Mouse (Mus musculus) kidney, postnatal 0 days (tissue): Measurements from ENCODE around the gene Usp36. TPM values are rescaled to one million over a fixed set of nuclear protein-coding genes. Genes with fewer than 3 reads are reported as not detected.

Experiments
- ATAC-seq: fragments of 200-750 bp; cut with Nextera tagmentation; replicated peaks from 2 replicates; pipeline ENCODE4 v1.8.0; 2017; ENCODE audit warnings: low read depth, moderate number of reproducible peaks, moderate TSS enrichment, moderate library complexity; ENCODE audit not compliant: low FRiP score
- DNase-seq: peaks from one replicate; pipeline ENCODE4 v3.0.0-alpha.2; 2016; ENCODE audit warnings: low spot score
- H3K27ac ChIP-seq: fragments of 300-500 bp; sonication (generic); 2 replicates; pipeline ENCODE4 v1.5.1; 2014; ENCODE audit warnings: mild to moderate bottlenecking
- H3K27me3 ChIP-seq: fragments of 300-500 bp; sonication (generic); 2 replicates; pipeline ENCODE4 v1.6.1; 2014; ENCODE audit warnings: low read length, mixed read lengths; ENCODE audit not compliant: insufficient read depth
- H3K36me3 ChIP-seq: fragments of 300-500 bp; sonication (generic); 2 replicates; pipeline ENCODE4 v1.6.1; 2014; ENCODE audit warnings: low read length, mixed read lengths; ENCODE audit not compliant: insufficient read depth
- H3K4me1 ChIP-seq: fragments of 300-500 bp; sonication (generic); replicated peaks from 2 replicates; pipeline ENCODE4 v1.6.1; 2014; ENCODE audit warnings: antibody characterized with exemption, low read length, mixed read lengths; ENCODE audit not compliant: insufficient read depth
- H3K4me2 ChIP-seq: fragments of 300-500 bp; sonication (generic); 2 replicates; pipeline ENCODE4 v1.6.1; 2014; ENCODE audit warnings: mild to moderate bottlenecking, low read length, moderate library complexity, mixed read lengths
- H3K4me3 ChIP-seq: fragments of 300-500 bp; sonication (generic); replicated peaks from 2 replicates; pipeline ENCODE4 v1.5.1; 2014; ENCODE audit warnings: low read depth, low read length
- H3K9ac ChIP-seq: fragments of 300-500 bp; sonication (generic); 2 replicates; pipeline ENCODE4 v1.6.1; 2014; ENCODE audit warnings: low read depth, low read length
- H3K9me3 ChIP-seq: fragments of 300-500 bp; sonication (generic); replicated peaks from 2 replicates; pipeline ENCODE4 v1.6.1; 2016; ENCODE audit warnings: low read length, inconsistent platforms, mixed read lengths
- CTCF ChIP-seq: IDR thresholded peaks from 2 replicates; pipeline ENCODE4 v1.5.1; 2016; ENCODE audit warnings: antibody characterized with exemption, low read depth, mild to moderate bottlenecking, moderate library complexity
- WGBS: fragments of 180-500 bp; shearing (Covaris S2); extraction: QIAGEN DNeasy Blood & Tissue Kit; methylation state at CpG from one replicate; pipeline ENCODE4 v1.1.7; 2014; 5-methylcytosine and 5-hydroxymethylcytosine counted together
- polyA plus RNA-seq: library from polyadenylated mRNA; unstranded; fragments of >200 nt; fragmentation: Nextera tagmentation; extraction: Ambion mirVana; gene quantifications from 2 replicates; pipeline ENCODE4 v1.2.1, GENCODE M21; 2015

Gene Usp36
- polyA plus RNA-seq, 1 experiment from 2014 or later, result 10.9 TPM

DNA sequence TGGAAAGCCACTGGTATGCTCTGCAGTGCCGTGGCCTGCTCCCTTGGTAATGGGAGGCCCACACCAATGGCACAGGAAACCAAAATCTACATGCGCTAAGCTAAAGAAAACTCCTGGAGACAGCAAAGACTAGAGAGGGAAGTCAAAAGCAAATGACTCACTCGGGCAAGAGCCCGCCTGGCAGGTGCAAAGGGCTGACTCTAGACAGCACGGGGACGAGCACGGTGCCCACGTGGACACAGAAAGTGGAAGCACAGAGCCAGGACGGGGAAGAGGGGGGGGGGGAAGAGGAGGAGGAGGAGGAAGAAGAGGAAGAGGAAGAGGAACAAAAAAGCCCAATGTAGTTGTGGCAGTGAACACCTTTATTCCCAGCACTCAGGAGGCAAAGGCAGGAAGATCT is 15.0 kb downstream of the Usp36 start:
- ATAC-seq (no peak), DNase-seq (no peak)
- H3K4me1 ChIP-seq, result no peaks in the 10 kb centered on the region
- H3K27ac ChIP-seq, result no peak overlapping the region
- TF ChIP-seq CTCF, result no peak
- peaks cover 78% of the 10 kb centered on the region for H3K36me3 ChIP-seq
- no peaks in the 10 kb centered on the region for H3K9me3 ChIP-seq
- H3K9ac ChIP-seq, result no peak overlapping the region
- H3K4me3 ChIP-seq, result no peak overlapping the region
- H3K4me2 ChIP-seq, result no peak overlapping the region
- WGBS, result 98% methylated on average over 9 of the region's 9 CpGs
- H3K27me3 ChIP-seq, result no peaks in the 10 kb centered on the region

DNA sequence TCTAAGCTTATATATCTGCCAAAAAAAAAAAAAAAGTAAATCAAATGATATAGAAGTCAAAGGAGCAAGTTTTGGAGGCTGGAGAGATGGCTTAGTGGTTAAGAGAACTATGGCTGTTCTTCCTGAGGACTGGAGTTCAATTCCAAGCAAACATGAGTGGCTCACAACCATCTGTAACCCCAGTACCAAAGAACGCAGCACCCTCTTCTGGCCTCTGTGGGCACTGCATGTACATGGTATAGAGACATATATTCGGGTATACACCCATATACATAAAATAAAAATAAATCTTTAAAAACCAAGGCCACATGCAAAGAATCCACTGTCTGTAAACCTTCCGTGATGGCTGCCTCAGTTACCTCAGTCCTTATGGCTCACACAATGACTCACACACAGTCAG is 20.2 kb downstream of the Usp36 start:
- peak; percentile 47 for TF ChIP-seq CTCF
- H3K4me2 ChIP-seq, result no peak overlapping the region
- H3K9ac ChIP-seq, result no peak overlapping the region
- H3K36me3 ChIP-seq, result peaks cover 68% of the 10 kb centered on the region
- H3K9me3 ChIP-seq, result no peaks in the 10 kb centered on the region
- H3K4me3 ChIP-seq, result no peak overlapping the region
- 94% methylated on average over 3 of the region's 3 CpGs for WGBS
- H3K27ac ChIP-seq, result no peak overlapping the region
- no peaks in the 10 kb centered on the region for H3K27me3 ChIP-seq
- no peaks in the 10 kb centered on the region for H3K4me1 ChIP-seq
- no peak for ATAC-seq
- no peak for DNase-seq

DNA sequence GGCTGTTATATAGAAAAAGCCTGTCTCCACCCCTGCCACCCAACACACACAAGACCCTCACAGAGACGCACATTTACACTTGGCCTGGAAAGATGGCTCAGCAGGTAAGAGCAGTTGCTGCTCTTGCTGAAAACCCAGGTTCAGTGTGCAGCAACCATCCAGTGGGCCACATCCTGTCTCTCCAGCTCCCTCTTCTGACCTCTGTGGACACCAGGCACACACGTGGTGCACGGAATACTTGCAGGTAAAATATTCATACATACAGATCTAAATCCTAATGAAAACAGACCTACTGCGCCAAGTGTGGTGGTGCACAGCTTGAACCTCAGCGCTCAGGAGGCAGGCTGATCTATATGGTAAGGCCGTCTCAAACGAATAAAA is 23.4 kb downstream of the Usp36 start:
- peaks cover 67% of the 10 kb centered on the region for H3K36me3 ChIP-seq
- no peaks in the 10 kb centered on the region for H3K27me3 ChIP-seq
- no peak for ATAC-seq
- H3K9me3 ChIP-seq, result no peaks in the 10 kb centered on the region
- H3K4me1 ChIP-seq, result no peaks in the 10 kb centered on the region
- 88% methylated on average over 7 of the region's 7 CpGs for WGBS
- H3K4me2 ChIP-seq, result no peak overlapping the region
- no peak overlapping the region for H3K4me3 ChIP-seq
- DNase-seq, result no peak
- H3K9ac ChIP-seq, result no peak overlapping the region
- peak; percentile 36; the same call in 1 of the 2 replicates for TF ChIP-seq CTCF
- no peak overlapping the region for H3K27ac ChIP-seq

DNA sequence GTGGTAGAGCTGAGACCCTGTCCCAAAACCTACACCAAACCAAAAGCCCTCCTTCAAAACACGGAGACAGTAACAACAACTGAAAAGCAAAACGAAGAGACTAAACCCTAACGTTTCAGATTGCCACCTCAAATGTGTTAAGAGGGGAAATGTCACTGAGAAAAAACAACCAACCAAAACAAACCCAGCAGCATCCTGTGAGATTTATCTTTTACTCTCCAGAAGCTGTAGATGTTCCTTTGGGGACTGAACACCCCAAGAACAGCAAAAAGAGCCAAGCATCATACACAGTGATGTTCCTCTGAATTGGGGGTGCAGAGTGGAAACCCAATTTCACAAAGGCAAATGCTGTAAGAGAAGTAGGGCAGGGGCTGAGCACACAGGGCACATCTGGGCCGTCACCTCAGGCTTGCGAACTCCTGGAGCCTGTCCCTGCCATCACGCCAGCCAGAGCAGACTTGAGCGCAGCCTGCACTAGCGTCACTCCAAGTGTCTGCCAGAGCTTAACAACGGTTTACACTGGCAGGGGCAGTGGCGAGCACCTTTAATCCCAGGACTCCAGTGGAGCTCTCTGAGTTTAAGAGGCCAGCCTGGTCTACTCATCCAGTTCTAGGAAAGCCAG is 23.9 kb downstream of the Usp36 start:
- 78% methylated on average over 10 of the region's 10 CpGs for WGBS
- H3K27me3 ChIP-seq, result no peaks in the 10 kb centered on the region
- H3K4me3 ChIP-seq, result no peak overlapping the region
- no peaks in the 10 kb centered on the region for H3K9me3 ChIP-seq
- TF ChIP-seq CTCF, result no peak
- no peaks in the 10 kb centered on the region for H3K4me1 ChIP-seq
- no peak for ATAC-seq
- peaks cover 71% of the 10 kb centered on the region for H3K36me3 ChIP-seq
- DNase-seq, result no peak
- no peak overlapping the region for H3K27ac ChIP-seq
- no peak overlapping the region for H3K9ac ChIP-seq
- no peak overlapping the region for H3K4me2 ChIP-seq

DNA sequence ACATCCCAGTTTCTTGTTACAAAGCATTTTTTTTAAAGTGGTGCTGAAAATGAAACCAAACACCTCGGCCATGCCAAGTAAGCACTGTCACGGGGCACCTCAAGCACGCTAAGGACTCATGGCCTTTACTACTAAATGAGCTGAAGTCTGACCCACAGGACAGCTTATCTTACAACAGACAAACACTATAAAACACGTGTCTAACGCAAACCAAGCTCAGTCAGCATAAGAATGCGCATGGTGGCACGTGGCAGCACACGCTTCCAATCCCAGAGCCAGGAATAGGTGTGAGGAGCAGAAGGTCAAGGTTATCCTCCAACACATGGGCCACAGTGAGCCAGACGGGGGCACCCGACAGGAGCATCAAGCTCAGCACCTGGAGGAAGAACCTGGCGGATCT is 24.4 kb downstream of the Usp36 start:
- no peak for DNase-seq
- Histone ChIP-seq H3K9ac (no peak overlapping the region), H3K4me1 (no peaks in the 10 kb centered on the region), H3K27ac (no peak overlapping the region), H3K4me3 (no peak overlapping the region), H3K27me3 (no peaks in the 10 kb centered on the region), H3K9me3 (no peaks in the 10 kb centered on the region), H3K36me3 (peaks cover 76% of the 10 kb centered on the region), H3K4me2 (no peak overlapping the region)
- 60% methylated on average over 11 of the region's 11 CpGs for WGBS
- no peak for ATAC-seq
- no peak for TF ChIP-seq CTCF

DNA sequence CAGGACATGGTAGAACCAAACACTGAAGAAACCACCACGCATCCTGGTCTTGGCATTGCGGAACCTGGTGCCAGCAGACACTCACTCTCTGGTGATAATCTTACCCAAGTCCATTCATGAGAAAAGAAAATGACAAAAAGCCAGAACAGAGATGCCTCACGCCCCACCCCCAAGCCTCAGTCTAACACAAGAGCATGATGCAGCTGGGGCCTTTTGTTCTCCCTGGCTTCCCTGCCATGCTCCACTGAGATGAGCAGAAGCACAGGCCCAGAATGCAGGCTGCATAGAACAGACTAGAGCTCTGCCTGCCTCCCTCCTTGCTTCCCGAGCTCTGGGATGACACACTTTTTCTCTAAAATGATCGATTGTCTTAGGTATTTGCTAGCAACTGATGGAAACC is 26.9 kb downstream of the Usp36 start:
- 91% methylated on average over 5 of the region's 5 CpGs for WGBS

DNA sequence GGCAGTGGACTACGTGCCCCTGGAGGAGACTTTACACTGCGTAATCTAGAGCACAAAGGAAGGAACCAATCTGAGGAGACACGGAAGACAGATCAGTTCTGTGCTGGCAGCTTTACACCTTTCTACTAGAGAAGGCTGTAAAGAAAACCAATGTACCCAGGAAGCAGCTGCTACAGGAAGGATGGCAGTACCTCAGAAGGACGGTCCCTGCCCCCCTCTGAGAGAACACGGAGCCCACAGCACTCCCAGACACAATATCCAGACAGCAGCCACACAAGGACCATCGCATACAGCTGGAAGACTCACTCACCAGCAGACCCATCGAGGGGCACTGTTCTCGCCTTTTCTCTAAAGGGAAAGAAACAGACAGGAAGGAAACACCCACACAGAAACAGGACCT is 30.0 kb downstream of the Usp36 start:
- peaks cover 63% of the 10 kb centered on the region for H3K36me3 ChIP-seq
- no peaks in the 10 kb centered on the region for H3K9me3 ChIP-seq
- no peak overlapping the region for H3K4me3 ChIP-seq
- no peak for TF ChIP-seq CTCF
- H3K27me3 ChIP-seq, result no peaks in the 10 kb centered on the region
- no peaks in the 10 kb centered on the region for H3K4me1 ChIP-seq
- DNase-seq (no peak), ATAC-seq (no peak)
- H3K27ac ChIP-seq, result no peak overlapping the region
- no peak overlapping the region for H3K4me2 ChIP-seq
- H3K9ac ChIP-seq, result no peak overlapping the region
- WGBS, result 77% methylated on average over 8 of the region's 8 CpGs

More for the DNA sequence above, 26.9 kb downstream of the Usp36 start:
- DNase-seq (no peak), ATAC-seq (no peak)
- no peak overlapping the region for H3K27ac ChIP-seq
- H3K4me2 ChIP-seq, result no peak overlapping the region
- no peak overlapping the region for H3K9ac ChIP-seq
- TF ChIP-seq CTCF, result no peak
- peaks cover 83% of the 10 kb centered on the region for H3K36me3 ChIP-seq
- no peaks in the 10 kb centered on the region for H3K4me1 ChIP-seq
- H3K4me3 ChIP-seq, result no peak overlapping the region
- H3K27me3 ChIP-seq, result no peaks in the 10 kb centered on the region
- no peaks in the 10 kb centered on the region for H3K9me3 ChIP-seq
